Mouse (Mus musculus) spleen, adult 2 months (tissue): ENCODE results near the gene Ydjc.

ENCODE experiments used
- CTCF ChIP-seq: fragments of 200-500 bp; IDR thresholded peaks from 2 replicates; pipeline ENCODE4 v1.5.1; 2011; ENCODE audit warnings: mild to moderate bottlenecking, inconsistent platforms; ENCODE audit not compliant: insufficient read depth, insufficient read length, insufficient replicate concordance; ENCODE audit errors: extremely low read depth
- POLR2A ChIP-seq: fragments of 200-500 bp; IDR thresholded peaks from 2 replicates; pipeline ENCODE4 v1.6.1; 2011; ENCODE audit warnings: low read depth, low read length, inconsistent platforms

- TF ChIP-seq POLR2A: peak; percentile 75; the same call in 1 of the 2 replicates
- peak; percentile 38; the same call in 1 of the 2 replicates for TF ChIP-seq CTCF
Measured at GRCm38 (mm10) chr16:17132089-17132905, 12.1 kb upstream of the Ydjc start, which contains the start of gene Sdf2l1.
